ENCODE assay signal across 10 mouse cellular contexts in the genomic region with DNA sequence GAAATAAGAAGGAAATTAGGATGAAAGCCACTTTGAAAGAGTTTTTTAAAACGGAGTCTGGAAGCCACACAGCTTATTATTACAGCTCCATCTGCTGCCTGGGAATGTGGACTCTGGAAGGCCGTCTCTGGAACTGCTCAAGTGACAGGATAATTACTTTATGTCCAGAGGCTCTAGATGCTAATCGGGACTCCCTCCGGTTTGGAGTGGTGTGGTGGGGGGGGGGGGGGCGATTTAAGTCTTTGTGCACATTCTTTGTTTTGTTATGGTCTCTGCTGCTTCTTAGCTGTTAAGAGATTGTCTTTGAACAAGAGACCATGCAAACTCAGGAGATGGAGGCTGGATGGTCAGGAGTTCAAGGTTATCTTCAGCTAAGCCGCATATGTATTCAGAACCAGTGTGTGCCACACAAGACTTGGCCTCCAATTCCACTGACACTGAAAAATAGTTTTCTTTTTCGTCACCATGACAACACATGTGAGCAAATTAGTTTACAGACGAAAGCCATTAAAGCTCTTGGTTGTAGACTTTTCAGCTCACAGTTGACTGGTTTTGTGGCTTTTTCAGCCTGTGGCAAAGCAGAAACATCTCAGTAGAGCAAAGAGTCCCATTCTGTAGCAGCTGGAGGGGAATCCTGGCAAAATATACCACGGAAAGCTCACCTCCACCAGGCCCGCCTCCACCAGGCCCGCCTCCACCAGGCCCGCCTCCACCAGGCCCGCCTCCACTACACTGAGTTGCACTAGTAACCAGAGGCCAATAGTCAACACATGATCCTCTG. TPM values are rescaled to one million over a fixed set of nuclear protein-coding genes. Genes with fewer than 3 reads are reported as not detected.
A peak's percentile ranks its signal among the peaks of the same experiment; 100 is the strongest.
DNase-seq lines count a peak whose midpoint lies in the region; ATAC-seq and TF ChIP-seq lines count a peak whose summit lies in the region.
"Had no signal": no experiment of that assay in that cellular context is flagged by ENCODE, and none has a peak within 500 bp of the region (broad histone marks: within the 10 kb centered on the region; RNA-seq: fewer than 3 reads in every experiment).

No protein-coding gene starts in this region.

- peak; percentile 17 for DNase-seq in adrenal gland, postnatal 10 days
- no peak for DNase-seq in adrenal gland, adult 18-20 months (ENCODE audit: low spot score in 2 of 2)
- no peak for DNase-seq in ES-E14 (ENCODE audit: low read depth, low spot score)
- DNase-seq in forelimb bud, embryonic 11.5 days (ENCODE audit: low read depth, low spot score), result peak; percentile 80
- peak; percentile 40 for DNase-seq in limb, embryonic 11.5 days (ENCODE audit: low spot score)
- DNase-seq in lung, postnatal 36 days, result no peak
- no peak for DNase-seq in urinary bladder, postnatal 14 days (ENCODE audit: low spot score)
- no peak for DNase-seq in urinary bladder, postnatal 25 days (ENCODE audit: low spot score)
- DNase-seq: adrenal gland, postnatal 25 days had no signal

- peak overlapping the region in 1 of 2 experiments; percentile 31; a peak in 2 of 4 replicates for H3K4me3 ChIP-seq in ES-E14 (ENCODE audit: insufficient read depth in 1 of 2, low read depth in 1 of 2, low read length in 2 of 2, poor library complexity in 1 of 2, severe bottlenecking in 1 of 2)
- H3K4me3 ChIP-seq in limb, embryonic 11.5 days (ENCODE audit: low read depth, low read length), result no peak overlapping the region
- H3K4me3 ChIP-seq: erythroblast, embryonic 14.5 days had no signal

- no peaks in the 10 kb centered on the region; the same call in 1 of the 2 replicates for H3K9me3 ChIP-seq in ES-E14 (ENCODE audit: control insufficient read depth, insufficient read depth, low read depth, low read length)
- H3K9me3 ChIP-seq in limb, embryonic 11.5 days (ENCODE audit: control insufficient read depth, low read length), result no peaks in the 10 kb centered on the region

- peak; percentile 59; the same call in 1 of the 2 replicates for ATAC-seq in limb, embryonic 11.5 days (ENCODE audit: insufficient number of reproducible peaks, low FRiP score, low TSS enrichment, low read depth)

- peaks cover 6 to 16% of the 10 kb centered on the region in 2 experiments for H3K4me1 ChIP-seq in ES-E14 (ENCODE audit: control insufficient read depth in 2 of 2, insufficient read depth in 2 of 2, low read length in 2 of 2, poor library complexity in 1 of 2)
- peaks cover 5% of the 10 kb centered on the region; the same call in 1 of the 2 replicates for H3K4me1 ChIP-seq in limb, embryonic 11.5 days (ENCODE audit: control insufficient read depth, insufficient read depth, low read length)

- H3K9ac ChIP-seq in ES-E14 (ENCODE audit: insufficient read depth, low read depth, low read length, poor library complexity, severe bottlenecking), result no peak overlapping the region
- no peak overlapping the region for H3K9ac ChIP-seq in limb, embryonic 11.5 days (ENCODE audit: low read length)

- peak overlapping the region; percentile 74; the same call in 1 of the 2 replicates for H3K27ac ChIP-seq in ES-E14 (ENCODE audit: insufficient read depth, low read depth, low read length, poor library complexity, severe bottlenecking)
- H3K27ac ChIP-seq in limb, embryonic 11.5 days (replicated peaks; ENCODE audit: low read depth, low read length), result peak overlapping the region; percentile 78

- no peak overlapping the region for H3K4me2 ChIP-seq in limb, embryonic 11.5 days (ENCODE audit: low read depth, severe bottlenecking)

- WGBS in limb, embryonic 11.5 days, result 24% methylated on average over 13 of the region's 13 CpGs

- no peaks in the 10 kb centered on the region for H3K27me3 ChIP-seq in limb, embryonic 11.5 days (ENCODE audit: control insufficient read depth, insufficient read depth, low read length)

- in situ Hi-C loops in ES-E14 (cut with MboI; ENCODE audit: low sequenced_read_pairs in 2 of 2, unreplicated experiment in 2 of 2), result no loop called here

- no peaks in the 10 kb centered on the region for H3K36me3 ChIP-seq in ES-E14 (ENCODE audit: control insufficient read depth, insufficient read depth, low read length, poor library complexity, severe bottlenecking)
- H3K36me3 ChIP-seq in limb, embryonic 11.5 days (ENCODE audit: control insufficient read depth, insufficient read depth, low read length), result no peaks in the 10 kb centered on the region

TF ChIP-seq in ES-E14, 5 proteins besides CTCF, POLR2A, EP300 and RAD21:
- TF ChIP-seq HCFC1 (IDR thresholded peaks at IDR 0.05; ENCODE audit: borderline replicate concordance, insufficient read depth, low read length) (no peak), ZNF384 (IDR thresholded peaks at IDR 0.05; ENCODE audit: low read depth, low read length) (no peak), MAFK (IDR thresholded peaks at IDR 0.05; ENCODE audit: insufficient read depth, low read depth, low read length) (no peak), CHD2 (IDR thresholded peaks at IDR 0.05; ENCODE audit: low read depth, low read length) (no peak)
TF ChIP-seq in ES-E14: peak in this region for 0.

RNA-seq across cellular contexts. Expression of gene Scaf11, which starts 31.4 kb away (rescaled TPM):
- 10 to 100 TPM; 65.7 to 78.4 TPM for total RNA-seq in adrenal gland, postnatal 10 days (2021)
- total RNA-seq in adrenal gland, adult 18-20 months (2021), result 10 to 100 TPM; 53.2 to 67.7 TPM
- total RNA-seq in ES-E14 (2012; rRNA removed), result 57.4 and 92.7 TPM in 2 replicates
- polyA plus RNA-seq in limb, embryonic 11.5 days (2014; fragmentation: Nextera tagmentation; extraction: Ambion mirVana), result 138 and 149 TPM in 2 replicates

Comparison
In these comparisons a context has a peak if more than half of its experiments do, and no peak if none do; other contexts are left out.
1. DNase-seq: peak in adrenal gland, postnatal 10 days (single experiment), forelimb bud, embryonic 11.5 days (single experiment) and limb, embryonic 11.5 days (single experiment); none in adrenal gland, adult 18-20 months (0 of 2), ES-E14 (single experiment), lung, postnatal 36 days (single experiment), urinary bladder, postnatal 14 days (single experiment) and urinary bladder, postnatal 25 days (single experiment).